Mouse (Mus musculus) MEL-GATA-1-ER (cell line): ENCODE data around the gene Olfr566.

Experiments used
- DNase-seq: peaks from one replicate; pipeline ENCODE4 v3.0.0-alpha.2; 2012; ENCODE audit warnings: low read depth; ENCODE audit errors: extremely low read depth

Olfr566 gene

GRCm38 (mm10) chr7:102858665-102859064 lies at the start of gene Olfr566:
Gene Olfr566 (minus strand): TSS chr7:102858765.
- no peak for DNase-seq

GRCm38 (mm10) chr7:102890782-102891181 lies 32.2 kb upstream of the Olfr566 start, which contains the start of gene Olfr569:
Gene Olfr569 (minus strand): TSS chr7:102890882.
- no peak for DNase-seq

GRCm38 (mm10) chr7:102876822-102877221 lies 18.3 kb upstream of the Olfr566 start, which contains the start of gene Olfr568:
Gene Olfr568 (plus strand): TSS chr7:102877122.
- DNase-seq = no peak

GRCm38 (mm10) chr7:102855807-102856206 lies 2.8 kb downstream of the Olfr566 start:
- DNase-seq = no peak
